Mouse (Mus musculus) megakaryocyte, embryonic 14.5 days (primary cell): ENCODE measurements at regions not wholly inside any gene's neighbourhood (a gene's known extent, or its start where the extent isn't known, plus 50 kb on each side); places are given as distances from the start of the nearest gene placed in this dataset.

Experiments
- FLI1 ChIP-seq: IDR thresholded peaks from 2 replicates; pipeline ENCODE4 v1.6.1; 2012; ENCODE audit warnings: low read length, inconsistent platforms, mixed read lengths
- GATA1 ChIP-seq: IDR thresholded peaks from 3 replicates; pipeline ENCODE4 v1.6.1; 2012; ENCODE audit warnings: mixed read lengths, low read length, inconsistent platforms, borderline replicate concordance

- TF ChIP-seq GATA1, result no peak
- no peak for TF ChIP-seq FLI1
Observed at GRCm38 (mm10) chr11:7281656-7282055, 67.9 kb upstream of the Igfbp3 start.
